Mouse (Mus musculus) limb, embryonic 14.5 days (tissue): Measurements from ENCODE around the gene Akna. TPM values are rescaled to one million over a fixed set of nuclear protein-coding genes. Genes with fewer than 3 reads are reported as not detected.

Source experiments
- ATAC-seq: fragments of 200-750 bp; cut with Nextera tagmentation; 2 replicates; pipeline ENCODE4 v1.8.0; 2017; ENCODE audit warnings: low read depth, moderate number of reproducible peaks, moderate TSS enrichment; ENCODE audit not compliant: low FRiP score
- DNase-seq: peaks from one replicate; pipeline ENCODE4 v3.0.0-alpha.2; 2015; ENCODE audit warnings: low spot score
- H3K27ac ChIP-seq: fragments of 300-500 bp; sonication (generic); replicated peaks from 2 replicates; pipeline ENCODE4 v1.5.1; 2014; ENCODE audit warnings: low read depth, mild to moderate bottlenecking, low read length, moderate library complexity, mixed read lengths
- H3K27me3 ChIP-seq: fragments of 300-500 bp; sonication (generic); 2 replicates; pipeline ENCODE4 v1.6.1; 2014; ENCODE audit warnings: low read length, mixed read lengths; ENCODE audit not compliant: control insufficient read depth, insufficient read depth
- H3K36me3 ChIP-seq: fragments of 300-500 bp; sonication (generic); 2 replicates; pipeline ENCODE4 v1.6.1; 2014; ENCODE audit warnings: mild to moderate bottlenecking, low read length, moderate library complexity, mixed read lengths; ENCODE audit not compliant: control insufficient read depth, insufficient read depth
- H3K4me1 ChIP-seq: fragments of 300-500 bp; sonication (generic); 2 replicates; pipeline ENCODE4 v1.6.1; 2014; ENCODE audit warnings: antibody characterized with exemption, low read length, mixed read lengths; ENCODE audit not compliant: control insufficient read depth, insufficient read depth
- H3K4me2 ChIP-seq: fragments of 300-500 bp; sonication (generic); replicated peaks from 2 replicates; pipeline ENCODE4 v1.6.1; 2014; ENCODE audit warnings: low read depth, mild to moderate bottlenecking, low read length, moderate library complexity; ENCODE audit not compliant: severe bottlenecking
- H3K4me3 ChIP-seq: fragments of 300-500 bp; sonication (generic); replicated peaks from 2 replicates; pipeline ENCODE4 v1.5.1; 2014; ENCODE audit warnings: low read length
- H3K9ac ChIP-seq: fragments of 300-500 bp; sonication (generic); 2 replicates; pipeline ENCODE4 v1.6.1; 2014; ENCODE audit warnings: mild to moderate bottlenecking, low read depth, low read length, moderate library complexity; ENCODE audit not compliant: severe bottlenecking
- H3K9me3 ChIP-seq: fragments of 300-500 bp; sonication (generic); 2 replicates; pipeline ENCODE4 v1.6.1; 2016; ENCODE audit warnings: low read length; ENCODE audit not compliant: control insufficient read depth
- POLR2A ChIP-seq: fragments of 200-500 bp; IDR thresholded peaks from 2 replicates; pipeline ENCODE4 v1.8.0; 2012; ENCODE audit warnings: inconsistent platforms, mild to moderate bottlenecking, moderate library complexity, borderline replicate concordance; ENCODE audit not compliant: insufficient read depth, insufficient read length; ENCODE audit errors: extremely low read depth
- WGBS: fragments of 180-500 bp; shearing (Covaris S2); extraction: QIAGEN DNeasy Blood & Tissue Kit; methylation state at CpG from one replicate; pipeline ENCODE4 v1.1.7; 2014; 5-methylcytosine and 5-hydroxymethylcytosine counted together
- polyA plus RNA-seq, 2 experiments: library from polyadenylated mRNA; depleted of rRNA in 1 of 2; stranded (reverse) in 1 of 2; unstranded in 1 of 2; fragments of >200 nt; fragmentation: Nextera tagmentation in 1 of 2; extraction: Ambion mirVana in 1 of 2; gene quantifications; 2 replicates each; pipeline versions ENCODE4 v1.2.1 to v1.2.3; 2012 to 2014

The Akna gene
- polyA plus RNA-seq, 2 experiments: 5.4 to 6.2 TPM

- Histone ChIP-seq H3K27ac (no peak overlapping the region), H3K4me3 (no peak overlapping the region), H3K9me3 (no peaks in the 10 kb centered on the region), H3K4me2 (no peak overlapping the region), H3K4me1 (peaks cover 11% of the 10 kb centered on the region), H3K36me3 (0 out of 2 replicates have a peak, but pooled peaks cover 8% of the 10 kb centered on the region), H3K27me3 (no peaks in the 10 kb centered on the region), H3K9ac (no peak overlapping the region)
- DNase-seq (no peak), ATAC-seq (no peak)
- WGBS: 18% methylated on average over 3 of the region's 3 CpGs
- TF ChIP-seq POLR2A: no peak
Measured at GRCm38 (mm10) chr4:63430357-63430756, 27.2 kb upstream of the Akna start.

DNA sequence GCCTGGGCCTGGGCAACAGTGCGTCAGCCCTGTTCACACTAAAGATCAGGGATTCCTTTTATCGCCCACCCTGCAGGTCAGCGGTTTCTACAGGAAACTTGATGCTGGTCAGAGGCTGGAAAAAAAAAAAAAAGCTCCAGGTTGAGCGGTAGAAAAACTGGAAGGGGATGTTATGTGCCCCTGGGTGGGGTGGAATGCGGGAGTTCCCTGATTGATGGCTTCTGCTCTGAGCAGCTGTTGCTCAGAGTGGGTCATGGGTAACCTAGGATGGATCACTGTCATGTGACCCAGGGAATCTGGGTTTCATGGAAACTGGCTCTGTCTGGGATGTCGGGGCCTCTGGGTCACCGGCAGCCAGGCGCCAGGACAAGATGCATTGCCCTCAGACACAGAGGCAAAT, 23.2 kb upstream of the Akna start:
- H3K9ac ChIP-seq: no peak overlapping the region
- no peak overlapping the region for H3K4me3 ChIP-seq
- DNase-seq (no peak), ATAC-seq (peak; percentile 73; the same call in 1 of the 2 replicates)
- H3K27ac ChIP-seq: no peak overlapping the region
- no peak for TF ChIP-seq POLR2A
- H3K27me3 ChIP-seq: no peaks in the 10 kb centered on the region
- WGBS: 47% methylated on average over 8 of the region's 8 CpGs
- no peak overlapping the region for H3K4me2 ChIP-seq
- peaks cover 11% of the 10 kb centered on the region for H3K4me1 ChIP-seq
- no peaks in the 10 kb centered on the region for H3K9me3 ChIP-seq
- 0 out of 2 replicates have a peak, but pooled peaks cover 4% of the 10 kb centered on the region for H3K36me3 ChIP-seq

DNA sequence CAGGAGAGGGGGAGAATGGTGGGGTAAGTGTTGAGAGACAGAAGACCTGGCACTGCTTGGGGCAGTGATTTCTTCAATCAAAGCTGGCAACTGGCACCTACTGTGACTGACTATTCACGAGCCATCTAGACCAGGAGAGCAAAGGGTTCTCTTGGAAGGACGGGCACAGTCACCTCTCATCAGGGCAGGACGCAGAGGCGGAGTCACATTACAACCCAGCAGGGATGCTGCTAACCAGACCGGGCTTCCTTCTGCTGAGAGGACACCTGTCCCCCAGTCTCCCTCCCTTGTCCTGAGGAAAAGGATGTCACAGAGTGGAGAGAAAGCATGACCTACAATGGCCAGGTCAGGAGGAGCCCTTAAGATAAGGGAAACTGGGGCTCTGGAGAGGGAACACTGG, 20.7 kb upstream of the Akna start:
- Histone ChIP-seq H3K4me3 (no peak overlapping the region), H3K27ac (no peak overlapping the region), H3K27me3 (no peaks in the 10 kb centered on the region), H3K9ac (no peak overlapping the region), H3K9me3 (no peaks in the 10 kb centered on the region), H3K4me2 (no peak overlapping the region), H3K4me1 (peaks cover 3% of the 10 kb centered on the region; the same call in 1 of the 2 replicates), H3K36me3 (0 out of 2 replicates have a peak, but pooled peaks cover 4% of the 10 kb centered on the region)
- 27% methylated on average over 5 of the region's 5 CpGs for WGBS
- no peak for ATAC-seq
- TF ChIP-seq POLR2A: no peak
- no peak for DNase-seq

GRCm38 (mm10) chr4:63423231-63423630, 20.1 kb upstream of the Akna start:
- Histone ChIP-seq H3K36me3 (0 out of 2 replicates have a peak, but pooled peaks cover 4% of the 10 kb centered on the region), H3K4me1 (peaks cover 3% of the 10 kb centered on the region; the same call in 1 of the 2 replicates)
- ATAC-seq: no peak

GRCm38 (mm10) chr4:63420143-63420920, 17.2 kb upstream of the Akna start:
- 56% methylated on average over 14 of the region's 14 CpGs for WGBS
- H3K4me1 ChIP-seq: peaks cover 4% of the 10 kb centered on the region; the same call in 1 of the 2 replicates
- no peak overlapping the region for H3K4me2 ChIP-seq
- no peak overlapping the region for H3K4me3 ChIP-seq
- no peak for DNase-seq
- ATAC-seq: no peak
- no peaks in the 10 kb centered on the region for H3K27me3 ChIP-seq
- TF ChIP-seq POLR2A: no peak
- no peak overlapping the region for H3K9ac ChIP-seq
- 0 out of 2 replicates have a peak overlapping the region, but pooled peaks have one; percentile 19 for H3K27ac ChIP-seq
- H3K36me3 ChIP-seq: 0 out of 2 replicates have a peak, but pooled peaks cover 8% of the 10 kb centered on the region
- no peaks in the 10 kb centered on the region for H3K9me3 ChIP-seq

More at GRCm38 (mm10) chr4:63423231-63423630, 20.1 kb upstream of the Akna start:
- H3K9me3 ChIP-seq: no peaks in the 10 kb centered on the region
- no peak overlapping the region for H3K27ac ChIP-seq
- DNase-seq: no peak
- no peaks in the 10 kb centered on the region for H3K27me3 ChIP-seq
- no peak overlapping the region for H3K9ac ChIP-seq
- WGBS: 55% methylated on average over 1 of the region's 1 CpGs
- no peak overlapping the region for H3K4me2 ChIP-seq
- H3K4me3 ChIP-seq: no peak overlapping the region
- TF ChIP-seq POLR2A: no peak
